Mouse (Mus musculus) liver, embryonic 16.5 days (tissue): ENCODE results near the gene Mical2. TPM values are rescaled to one million over a fixed set of nuclear protein-coding genes. Genes with fewer than 3 reads are reported as not detected.

Experiments
- ATAC-seq: fragments of 200-750 bp; cut with Nextera tagmentation; 2 replicates; pipeline ENCODE4 v1.8.0; 2017; ENCODE audit warnings: low read depth, mild to moderate bottlenecking, moderate number of reproducible peaks, moderate library complexity
- H3K27ac ChIP-seq: fragments of 300-500 bp; sonication (generic); 2 replicates; pipeline ENCODE4 v1.5.1; 2014; ENCODE audit warnings: mild to moderate bottlenecking, low read length
- H3K27me3 ChIP-seq: fragments of 300-500 bp; sonication (generic); 2 replicates; pipeline ENCODE4 v1.6.1; 2014; ENCODE audit warnings: low read depth, low read length, mixed read lengths; ENCODE audit not compliant: control insufficient read depth, insufficient read depth
- H3K36me3 ChIP-seq: fragments of 300-500 bp; sonication (generic); 2 replicates; pipeline ENCODE4 v1.6.1; 2014; ENCODE audit warnings: mild to moderate bottlenecking; ENCODE audit not compliant: control insufficient read depth, insufficient read depth
- H3K4me1 ChIP-seq: fragments of 300-500 bp; sonication (generic); 2 replicates; pipeline ENCODE4 v1.6.1; 2014; ENCODE audit warnings: low read depth, low read length, mixed read lengths; ENCODE audit not compliant: control insufficient read depth
- H3K4me2 ChIP-seq: fragments of 300-500 bp; sonication (generic); 2 replicates; pipeline ENCODE4 v1.6.1; 2014; ENCODE audit warnings: low read depth, low read length, mixed read lengths
- H3K4me3 ChIP-seq: fragments of 300-500 bp; sonication (generic); 2 replicates; pipeline ENCODE4 v1.5.1; 2014; ENCODE audit warnings: low read depth, mild to moderate bottlenecking, low read length
- H3K9ac ChIP-seq: fragments of 300-500 bp; sonication (generic); 2 replicates; pipeline ENCODE4 v1.6.1; 2014; ENCODE audit warnings: low read depth, low read length
- H3K9me3 ChIP-seq: fragments of 300-500 bp; sonication (generic); replicated peaks from 2 replicates; pipeline ENCODE4 v1.6.1; 2016; ENCODE audit warnings: low read length; ENCODE audit not compliant: control insufficient read depth
- WGBS: fragments of 180-500 bp; shearing (Covaris S2); extraction: QIAGEN DNeasy Blood & Tissue Kit; methylation state at CpG from one replicate; pipeline ENCODE4 v1.1.7; 2014; ENCODE audit not compliant: insufficient replicate concordance; 5-methylcytosine and 5-hydroxymethylcytosine counted together
- polyA plus RNA-seq: library from polyadenylated mRNA; unstranded; fragments of >200 nt; fragmentation: Nextera tagmentation; extraction: Ambion mirVana; gene quantifications from 2 replicates; pipeline ENCODE4 v1.2.1, GENCODE M21; 2015

Mical2 gene
- polyA plus RNA-seq, 1 experiment from 2014 or later = 1.9 TPM

DNA sequence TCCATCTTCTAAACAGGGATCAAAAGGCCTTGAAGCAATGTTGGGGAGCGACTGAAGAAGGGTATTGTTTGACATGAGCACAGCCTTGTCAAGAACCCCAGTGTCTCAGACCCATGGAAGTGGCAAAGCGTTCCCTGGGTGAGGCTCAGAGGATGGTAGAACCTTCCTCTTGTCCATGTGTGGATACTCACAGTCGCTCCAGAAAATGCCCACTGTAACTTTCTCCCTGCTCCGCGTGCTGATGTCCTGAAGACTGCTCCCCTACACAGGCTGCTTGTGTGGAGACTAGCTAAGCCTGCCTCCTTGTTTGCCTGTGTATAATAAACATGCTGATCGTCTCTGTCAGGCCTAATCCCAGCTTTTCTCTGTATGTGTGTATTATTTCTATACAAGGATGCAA is 228.7 kb downstream of the Mical2 start:
- H3K9me3 ChIP-seq = no peaks in the 10 kb centered on the region
- no peaks in the 10 kb centered on the region for H3K36me3 ChIP-seq
- no peak overlapping the region for H3K4me2 ChIP-seq
- no peaks in the 10 kb centered on the region for H3K27me3 ChIP-seq
- no peaks in the 10 kb centered on the region for H3K4me1 ChIP-seq
- no peak overlapping the region for H3K4me3 ChIP-seq
- H3K27ac ChIP-seq = no peak overlapping the region
- no peak overlapping the region for H3K9ac ChIP-seq
- ATAC-seq = no peak
- 55% methylated on average over 6 of the region's 6 CpGs for whole genome bisulfite sequencing

GRCm38 (mm10) chr7:112454951-112455350 is 229.3 kb downstream of the Mical2 start:
- no peaks in the 10 kb centered on the region for H3K36me3 ChIP-seq
- H3K4me3 ChIP-seq = no peak overlapping the region
- H3K4me2 ChIP-seq = no peak overlapping the region
- ATAC-seq = no peak
- H3K9me3 ChIP-seq = no peaks in the 10 kb centered on the region
- H3K9ac ChIP-seq = no peak overlapping the region
- H3K4me1 ChIP-seq = no peaks in the 10 kb centered on the region
- H3K27me3 ChIP-seq = no peaks in the 10 kb centered on the region
- 81% methylated on average over 2 of the region's 2 CpGs for WGBS
- H3K27ac ChIP-seq = no peak overlapping the region

- no peak overlapping the region for H3K4me2 ChIP-seq
- H3K9me3 ChIP-seq = no peaks in the 10 kb centered on the region
- no peak overlapping the region for H3K27ac ChIP-seq
- no peaks in the 10 kb centered on the region for H3K27me3 ChIP-seq
- H3K9ac ChIP-seq = no peak overlapping the region
- no peak for ATAC-seq
- no peaks in the 10 kb centered on the region for H3K36me3 ChIP-seq
- no peak overlapping the region for H3K4me3 ChIP-seq
- no peaks in the 10 kb centered on the region for H3K4me1 ChIP-seq
- 57% methylated on average over 5 of the region's 5 CpGs for WGBS
Measured at GRCm38 (mm10) chr7:112455566-112456110, 230.0 kb downstream of the Mical2 start.

- H3K4me2 ChIP-seq = no peak overlapping the region
- no peak for ATAC-seq
- H3K27ac ChIP-seq = no peak overlapping the region
- H3K27me3 ChIP-seq = no peaks in the 10 kb centered on the region
- H3K9me3 ChIP-seq = no peaks in the 10 kb centered on the region
- H3K36me3 ChIP-seq = no peaks in the 10 kb centered on the region
- H3K4me1 ChIP-seq = no peaks in the 10 kb centered on the region
- 65% methylated on average over 4 of the region's 4 CpGs for WGBS
- H3K4me3 ChIP-seq = no peak overlapping the region
- no peak overlapping the region for H3K9ac ChIP-seq
Measured at GRCm38 (mm10) chr7:112457373-112457772, 231.7 kb downstream of the Mical2 start.

GRCm38 (mm10) chr7:112457920-112458319 is 232.3 kb downstream of the Mical2 start:
- no peak overlapping the region for H3K27ac ChIP-seq
- no peaks in the 10 kb centered on the region for H3K27me3 ChIP-seq
- H3K4me2 ChIP-seq = no peak overlapping the region
- H3K4me3 ChIP-seq = no peak overlapping the region
- no peak overlapping the region for H3K9ac ChIP-seq
- no peaks in the 10 kb centered on the region for H3K9me3 ChIP-seq
- no peaks in the 10 kb centered on the region for H3K4me1 ChIP-seq
- WGBS = 65% methylated on average over 4 of the region's 4 CpGs
- no peaks in the 10 kb centered on the region for H3K36me3 ChIP-seq
- ATAC-seq = no peak

GRCm38 (mm10) chr7:112458440-112458839 is 232.8 kb downstream of the Mical2 start:
- Histone ChIP-seq H3K36me3 (no peaks in the 10 kb centered on the region), H3K4me1 (no peaks in the 10 kb centered on the region), H3K4me2 (no peak overlapping the region), H3K27ac (no peak overlapping the region), H3K4me3 (no peak overlapping the region), H3K27me3 (no peaks in the 10 kb centered on the region), H3K9ac (no peak overlapping the region), H3K9me3 (no peaks in the 10 kb centered on the region)
- 66% methylated on average over 5 of the region's 5 CpGs for WGBS
- no peak for ATAC-seq

Other genes with a start within 250 kb of the Mical2 start
- gene Usp47, start 202.4 kb upstream of the Mical2 start, polyA plus RNA-seq = 18.6 and 19.9 TPM in 2 replicates
- 1.9 TPM in 2 replicates for gene Dkk3, start 66.8 kb upstream of the Mical2 start, polyA plus RNA-seq
- gene Parva, start 201.6 kb downstream of the Mical2 start, polyA plus RNA-seq = 8.0 and 9.2 TPM in 2 replicates